ENCODE assay signal across 8 mouse cellular contexts in the genomic region with DNA sequence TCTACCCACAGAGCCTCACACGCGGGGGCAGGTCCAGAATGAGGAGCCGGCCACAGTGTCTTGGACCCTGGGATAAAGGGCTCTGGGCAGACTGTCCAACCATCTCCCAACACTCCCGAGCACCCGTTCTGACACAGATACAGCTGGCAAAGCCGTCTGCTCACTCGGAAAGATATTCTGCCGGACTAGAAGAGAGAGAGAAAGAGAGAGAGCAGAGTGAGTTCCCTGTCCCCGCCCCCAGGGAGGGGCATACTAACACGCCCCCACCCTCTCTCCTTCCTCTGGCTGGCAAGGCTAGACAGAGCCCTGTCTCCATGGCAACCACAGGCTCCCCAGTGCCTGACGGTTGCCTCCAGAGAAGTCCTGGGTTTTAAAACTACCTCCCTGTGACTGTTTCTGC. TPM values are rescaled to one million over a fixed set of nuclear protein-coding genes. Genes with fewer than 3 reads are reported as not detected.
DNase-seq lines count a peak whose midpoint lies in the region; ATAC-seq and TF ChIP-seq lines count a peak whose summit lies in the region.

No protein-coding gene starts in this region.

- peaks cover 16% of the 10 kb centered on the region for H3K4me1 ChIP-seq in embryonic facial prominence, embryonic 14.5 days (ENCODE audit: control insufficient read depth, insufficient read depth, low read length)
- peaks cover 32% of the 10 kb centered on the region for H3K4me1 ChIP-seq in heart, embryonic 10.5 days
- H3K4me1 ChIP-seq in kidney, embryonic 14.5 days (ENCODE audit: control insufficient read depth, insufficient read depth, low read length) = peaks cover 26% of the 10 kb centered on the region
- peaks cover 23% of the 10 kb centered on the region for H3K4me1 ChIP-seq in limb, embryonic 14.5 days (ENCODE audit: control insufficient read depth, insufficient read depth, low read length)
- peaks cover 38% of the 10 kb centered on the region for H3K4me1 ChIP-seq in midbrain, embryonic 15.5 days

- peak overlapping the region; percentile 16 for H3K4me3 ChIP-seq in embryonic facial prominence, embryonic 14.5 days (ENCODE audit: low read depth, low read length)
- H3K4me3 ChIP-seq in heart, embryonic 10.5 days = peak overlapping the region; percentile 45
- H3K4me3 ChIP-seq in kidney, embryonic 14.5 days (ENCODE audit: low read length) = peak overlapping the region; percentile 16; the same call in 1 of the 2 replicates
- peak overlapping the region; percentile 26 for H3K4me3 ChIP-seq in limb, embryonic 14.5 days (replicated peaks; ENCODE audit: low read length)
- H3K4me3 ChIP-seq in midbrain, embryonic 15.5 days = 0 out of 2 replicates have a peak overlapping the region, but pooled peaks have one; percentile 10

- peak overlapping the region; percentile 59 for H3K27ac ChIP-seq in embryonic facial prominence, embryonic 14.5 days (replicated peaks; ENCODE audit: low read depth, low read length)
- H3K27ac ChIP-seq in heart, embryonic 10.5 days = peak overlapping the region; percentile 87
- H3K27ac ChIP-seq in kidney, embryonic 14.5 days (ENCODE audit: low read depth, low read length) = peak overlapping the region; percentile 14; the same call in 1 of the 2 replicates
- 0 out of 2 replicates have a peak overlapping the region, but pooled peaks have one; percentile 48 for H3K27ac ChIP-seq in limb, embryonic 14.5 days (replicated peaks; ENCODE audit: low read depth, low read length)
- H3K27ac ChIP-seq in midbrain, embryonic 15.5 days = peak overlapping the region; percentile 81

- no peaks in the 10 kb centered on the region for H3K36me3 ChIP-seq in embryonic facial prominence, embryonic 14.5 days (ENCODE audit: control insufficient read depth, insufficient read depth, low read length)
- H3K36me3 ChIP-seq in heart, embryonic 10.5 days = no peaks in the 10 kb centered on the region
- no peaks in the 10 kb centered on the region for H3K36me3 ChIP-seq in kidney, embryonic 14.5 days (ENCODE audit: control insufficient read depth, insufficient read depth, low read length)
- H3K36me3 ChIP-seq in limb, embryonic 14.5 days (ENCODE audit: control insufficient read depth, insufficient read depth, low read length) = no peaks in the 10 kb centered on the region
- no peaks in the 10 kb centered on the region for H3K36me3 ChIP-seq in midbrain, embryonic 15.5 days (replicated peaks)

- DNase-seq in urinary bladder, adult 18-20 months (ENCODE audit: low spot score in 2 of 2) = peak; percentile 50 to 71
- no peak for DNase-seq in urinary bladder, adult 2 months (ENCODE audit: low spot score)
- peak; percentile 98 for DNase-seq in embryonic facial prominence, embryonic 14.5 days (ENCODE audit: low spot score)
- DNase-seq in heart, embryonic 10.5 days (ENCODE audit: low spot score) = peak; percentile 92
- peak; percentile 95 for DNase-seq in limb, embryonic 14.5 days (ENCODE audit: low spot score)
- peak; percentile 55 to 62 for DNase-seq in spleen, adult 18-20 months

- peaks cover 5% of the 10 kb centered on the region; the same call in 1 of the 2 replicates for H3K27me3 ChIP-seq in embryonic facial prominence, embryonic 14.5 days (replicated peaks; ENCODE audit: control insufficient read depth, insufficient read depth, low read length)
- H3K27me3 ChIP-seq in heart, embryonic 10.5 days (ENCODE audit: insufficient read depth, poor library complexity, severe bottlenecking) = peaks cover 46% of the 10 kb centered on the region
- no peaks in the 10 kb centered on the region for H3K27me3 ChIP-seq in kidney, embryonic 14.5 days (ENCODE audit: control insufficient read depth, insufficient read depth, low read length)
- 0 out of 2 replicates have a peak, but pooled peaks cover under 1% of the 10 kb centered on the region for H3K27me3 ChIP-seq in limb, embryonic 14.5 days (ENCODE audit: control insufficient read depth, insufficient read depth, low read length)
- peaks cover 7% of the 10 kb centered on the region; the same call in 1 of the 2 replicates for H3K27me3 ChIP-seq in midbrain, embryonic 15.5 days (replicated peaks)

- 9% methylated on average over 9 of the region's 11 CpGs for WGBS in embryonic facial prominence, embryonic 14.5 days
- 4% methylated on average over 11 of the region's 11 CpGs for WGBS in heart, embryonic 10.5 days
- WGBS in kidney, embryonic 14.5 days = 5% methylated on average over 11 of the region's 11 CpGs
- 6% methylated on average over 11 of the region's 11 CpGs for WGBS in limb, embryonic 14.5 days
- 4% methylated on average over 11 of the region's 11 CpGs for WGBS in midbrain, embryonic 15.5 days

- H3K9me3 ChIP-seq in embryonic facial prominence, embryonic 14.5 days (ENCODE audit: control insufficient read depth, low read length) = no peaks in the 10 kb centered on the region
- no peaks in the 10 kb centered on the region for H3K9me3 ChIP-seq in heart, embryonic 10.5 days
- H3K9me3 ChIP-seq in kidney, embryonic 14.5 days (ENCODE audit: control insufficient read depth, low read length) = no peaks in the 10 kb centered on the region
- H3K9me3 ChIP-seq in limb, embryonic 14.5 days (ENCODE audit: control insufficient read depth, low read length) = no peaks in the 10 kb centered on the region
- no peaks in the 10 kb centered on the region for H3K9me3 ChIP-seq in midbrain, embryonic 15.5 days

- H3K4me2 ChIP-seq in embryonic facial prominence, embryonic 14.5 days (ENCODE audit: low read depth, low read length) = peak overlapping the region; percentile 39
- H3K4me2 ChIP-seq in kidney, embryonic 14.5 days (replicated peaks; ENCODE audit: low read depth, low read length) = peak overlapping the region; percentile 34
- H3K4me2 ChIP-seq in limb, embryonic 14.5 days (replicated peaks; ENCODE audit: low read depth, low read length, severe bottlenecking) = peak overlapping the region; percentile 44
- H3K4me2 ChIP-seq in midbrain, embryonic 15.5 days = peak overlapping the region; percentile 43

- ATAC-seq in embryonic facial prominence, embryonic 14.5 days (ENCODE audit: low read depth) = peak; percentile 66
- ATAC-seq in kidney, embryonic 14.5 days (ENCODE audit: low FRiP score, low TSS enrichment) = peak; percentile 44; the same call in 1 of the 2 replicates
- peak; percentile 51 for ATAC-seq in limb, embryonic 14.5 days (ENCODE audit: low FRiP score, low read depth)
- peak; percentile 86 for ATAC-seq in midbrain, embryonic 15.5 days (replicated peaks)

- H3K9ac ChIP-seq in embryonic facial prominence, embryonic 14.5 days (ENCODE audit: low read depth, low read length) = peak overlapping the region; percentile 27
- H3K9ac ChIP-seq in kidney, embryonic 14.5 days (ENCODE audit: low read depth, low read length) = 0 out of 2 replicates have a peak overlapping the region, but pooled peaks have one; percentile 3
- no peak overlapping the region for H3K9ac ChIP-seq in limb, embryonic 14.5 days (ENCODE audit: low read depth, low read length, severe bottlenecking)
- no peak overlapping the region for H3K9ac ChIP-seq in midbrain, embryonic 15.5 days

- no peak for TF ChIP-seq POLR2A in limb, embryonic 14.5 days (IDR thresholded peaks at IDR 0.05; ENCODE audit: borderline replicate concordance, extremely low read depth, insufficient read depth, insufficient read length)

RNA-seq across cellular contexts. Expression of a gene that starts 7.1 kb away (rescaled TPM):
- polyA plus RNA-seq in urinary bladder, adult 2 months (2012; rRNA removed) = 1.5 TPM in 2 replicates
- 1.9 and 2.5 TPM in 2 replicates for polyA plus RNA-seq in embryonic facial prominence, embryonic 14.5 days (2014; fragmentation: Nextera tagmentation; extraction: Ambion mirVana)
- polyA plus RNA-seq in heart, embryonic 10.5 days (2016; fragmentation: Nextera tagmentation; extraction: Ambion mirVana) = 1.3 and 1.8 TPM in 2 replicates
- polyA plus RNA-seq in kidney, embryonic 14.5 days (2014; fragmentation: Nextera tagmentation; extraction: Ambion mirVana) = 3.8 and 4.2 TPM in 2 replicates
- 3.3 and 3.4 TPM in 2 replicates for polyA plus RNA-seq in limb, embryonic 14.5 days (2012; rRNA removed)
- polyA plus RNA-seq in limb, embryonic 14.5 days (2014; fragmentation: Nextera tagmentation; extraction: Ambion mirVana) = 2.7 and 3.4 TPM in 2 replicates
- polyA plus RNA-seq in midbrain, embryonic 15.5 days (2015; fragmentation: Nextera tagmentation; extraction: Ambion mirVana) = 1.2 and 1.7 TPM in 2 replicates

RNA-seq across cellular contexts. Expression of a gene that starts 11.2 kb away (rescaled TPM):
- polyA plus RNA-seq in urinary bladder, adult 2 months (2012; rRNA removed) = 32.8 and 44.1 TPM in 2 replicates
- 81.7 and 85.6 TPM in 2 replicates for polyA plus RNA-seq in embryonic facial prominence, embryonic 14.5 days (2014; fragmentation: Nextera tagmentation; extraction: Ambion mirVana)
- polyA plus RNA-seq in heart, embryonic 10.5 days (2016; fragmentation: Nextera tagmentation; extraction: Ambion mirVana) = 102 and 116 TPM in 2 replicates
- polyA plus RNA-seq in kidney, embryonic 14.5 days (2014; fragmentation: Nextera tagmentation; extraction: Ambion mirVana) = 95.6 and 101 TPM in 2 replicates
- 59.5 and 66.8 TPM in 2 replicates for polyA plus RNA-seq in limb, embryonic 14.5 days (2012; rRNA removed)
- 84.2 and 91.0 TPM in 2 replicates for polyA plus RNA-seq in limb, embryonic 14.5 days (2014; fragmentation: Nextera tagmentation; extraction: Ambion mirVana)
- polyA plus RNA-seq in midbrain, embryonic 15.5 days (2015; fragmentation: Nextera tagmentation; extraction: Ambion mirVana) = 122 and 123 TPM in 2 replicates

RNA-seq across cellular contexts. Expression of a gene that starts 33.8 kb away (rescaled TPM):
- 26.0 and 27.0 TPM in 2 replicates for polyA plus RNA-seq in urinary bladder, adult 2 months (2012; rRNA removed)
- polyA plus RNA-seq in embryonic facial prominence, embryonic 14.5 days (2014; fragmentation: Nextera tagmentation; extraction: Ambion mirVana) = 26.6 and 30.4 TPM in 2 replicates
- 31.3 and 40.1 TPM in 2 replicates for polyA plus RNA-seq in heart, embryonic 10.5 days (2016; fragmentation: Nextera tagmentation; extraction: Ambion mirVana)
- polyA plus RNA-seq in kidney, embryonic 14.5 days (2014; fragmentation: Nextera tagmentation; extraction: Ambion mirVana) = 29.7 and 33.3 TPM in 2 replicates
- 36.8 and 48.7 TPM in 2 replicates for polyA plus RNA-seq in limb, embryonic 14.5 days (2012; rRNA removed)
- polyA plus RNA-seq in limb, embryonic 14.5 days (2014; fragmentation: Nextera tagmentation; extraction: Ambion mirVana) = 29.5 and 31.8 TPM in 2 replicates
- polyA plus RNA-seq in midbrain, embryonic 15.5 days (2015; fragmentation: Nextera tagmentation; extraction: Ambion mirVana) = 44.9 and 47.5 TPM in 2 replicates

RNA-seq across cellular contexts. Expression of a gene that starts 38.4 kb away (rescaled TPM):
- polyA plus RNA-seq in urinary bladder, adult 2 months (2012; rRNA removed) = 16.4 and 21.9 TPM in 2 replicates
- 63.8 and 68.0 TPM in 2 replicates for polyA plus RNA-seq in embryonic facial prominence, embryonic 14.5 days (2014; fragmentation: Nextera tagmentation; extraction: Ambion mirVana)
- polyA plus RNA-seq in heart, embryonic 10.5 days (2016; fragmentation: Nextera tagmentation; extraction: Ambion mirVana) = 49.1 and 73.9 TPM in 2 replicates
- polyA plus RNA-seq in kidney, embryonic 14.5 days (2014; fragmentation: Nextera tagmentation; extraction: Ambion mirVana) = 15.3 and 20.1 TPM in 2 replicates
- polyA plus RNA-seq in limb, embryonic 14.5 days (2012; rRNA removed) = 176 and 268 TPM in 2 replicates
- polyA plus RNA-seq in limb, embryonic 14.5 days (2014; fragmentation: Nextera tagmentation; extraction: Ambion mirVana) = 93.1 and 112 TPM in 2 replicates
- 3.7 and 4.0 TPM in 2 replicates for polyA plus RNA-seq in midbrain, embryonic 15.5 days (2015; fragmentation: Nextera tagmentation; extraction: Ambion mirVana)

Comparison
In these comparisons a context has a peak if more than half of its experiments do, and no peak if none do; other contexts are left out.
1. H3K27ac ChIP-seq: peak in every context shown above with its lines; median percentile 87 in heart, embryonic 10.5 days; 81 in midbrain, embryonic 15.5 days; 59 in embryonic facial prominence, embryonic 14.5 days; 48 in limb, embryonic 14.5 days; 14 in kidney, embryonic 14.5 days.
2. H3K9ac ChIP-seq: peak in embryonic facial prominence, embryonic 14.5 days (single experiment) and kidney, embryonic 14.5 days (single experiment); none in limb, embryonic 14.5 days (single experiment) and midbrain, embryonic 15.5 days (single experiment).
3. Peak in every context shown above with its lines, with median percentiles within 50 percentile points of each other: ATAC-seq, H3K4me2 ChIP-seq and H3K4me3 ChIP-seq.